Mouse (Mus musculus): ENCODE measurements at regions not wholly inside any gene's neighbourhood (a gene's known extent, or its start where the extent isn't known, plus 50 kb on each side); places are given as distances from the start of the nearest gene placed in this dataset.
A peak's percentile ranks its signal among the peaks of the same experiment; 100 is the strongest.

DNA sequence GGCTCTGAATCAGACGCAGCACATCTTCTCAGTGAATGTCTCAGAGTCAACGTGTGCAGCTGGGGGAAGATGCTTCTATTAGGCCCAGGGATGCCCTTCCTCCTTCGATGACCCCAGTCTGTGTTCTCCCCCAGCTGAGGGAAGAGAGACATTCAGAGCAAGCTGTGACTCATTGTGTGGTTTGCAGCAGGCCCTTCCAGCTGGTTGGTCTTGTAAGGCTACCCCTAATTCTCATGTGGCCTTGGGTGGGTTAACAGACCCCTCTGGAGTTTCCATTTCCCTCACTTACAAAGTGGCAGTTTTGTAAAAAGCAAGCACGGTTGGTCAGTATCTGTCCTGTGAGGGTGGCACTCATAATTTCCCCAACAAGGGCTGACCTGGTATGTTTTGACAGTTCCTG, 127.8 kb upstream of the Zfp217 start:
- H3K27ac ChIP-seq (ENCODE audit: low read depth, low read length) = no peak overlapping the region

DNA sequence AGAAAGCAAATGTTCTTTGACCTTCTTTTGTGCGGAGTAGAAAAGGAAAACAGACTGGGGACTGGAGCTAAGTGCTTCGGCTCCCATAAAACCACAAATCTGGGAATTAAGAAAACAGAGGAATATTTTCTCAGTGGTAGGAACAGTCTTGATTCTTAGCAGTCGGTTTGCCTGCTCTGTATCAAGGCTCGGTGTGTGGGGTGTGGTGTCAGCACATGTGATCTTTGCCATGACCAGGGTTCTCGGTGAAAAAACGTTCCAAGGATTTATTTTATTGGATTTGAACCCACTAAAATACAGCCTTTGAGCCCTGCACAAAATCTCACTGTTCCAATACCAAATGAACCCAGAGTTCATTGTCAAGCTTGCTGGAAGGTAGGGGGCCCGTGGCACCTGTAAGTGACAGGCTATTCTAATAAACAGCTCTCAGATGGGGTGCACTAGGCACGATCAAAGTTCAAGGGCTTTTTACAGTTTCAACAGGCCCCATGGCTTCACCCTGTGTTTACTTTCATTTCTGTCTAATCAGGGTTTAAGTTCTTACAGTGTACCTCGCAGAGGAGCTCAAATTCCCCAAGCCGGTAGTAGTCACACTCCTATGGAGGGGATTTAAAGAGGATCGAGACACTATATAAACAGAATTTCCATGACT, 122.1 kb upstream of the Zfp217 start:
- Histone ChIP-seq H3K9ac (ENCODE audit: low read depth, low read length) (no peak overlapping the region), H3K36me3 (ENCODE audit: control insufficient read depth, insufficient read depth) (no peaks in the 10 kb centered on the region), H3K4me3 (ENCODE audit: low read depth, low read length) (no peak overlapping the region), H3K4me2 (replicated peaks; ENCODE audit: low read depth) (peak overlapping the region; percentile 35), H3K4me1 (replicated peaks; ENCODE audit: control insufficient read depth, insufficient read depth, low read length) (peaks cover 23% of the 10 kb centered on the region), H3K9me3 (ENCODE audit: control insufficient read depth) (no peaks in the 10 kb centered on the region), H3K27me3 (replicated peaks; ENCODE audit: control insufficient read depth, insufficient read depth, low read length) (no peaks in the 10 kb centered on the region), H3K27ac (ENCODE audit: low read depth, low read length) (peak overlapping the region; percentile 36)
- TF ChIP-seq CTCF (IDR thresholded peaks at IDR 0.05; ENCODE audit: low read depth) = no peak
- ATAC-seq = peak; percentile 92
- 26% methylated on average over 11 of the region's 11 CpGs for WGBS

More for the DNA sequence above, 127.8 kb upstream of the Zfp217 start:
- H3K4me2 ChIP-seq (replicated peaks; ENCODE audit: low read depth) = no peak overlapping the region
- H3K9ac ChIP-seq (ENCODE audit: low read depth, low read length) = no peak overlapping the region
- ATAC-seq = no peak
- no peaks in the 10 kb centered on the region for H3K36me3 ChIP-seq (ENCODE audit: control insufficient read depth, insufficient read depth)
- no peaks in the 10 kb centered on the region for H3K27me3 ChIP-seq (replicated peaks; ENCODE audit: control insufficient read depth, insufficient read depth, low read length)
- WGBS = 85% methylated on average over 4 of the region's 4 CpGs
- H3K4me1 ChIP-seq (replicated peaks; ENCODE audit: control insufficient read depth, insufficient read depth, low read length) = no peaks in the 10 kb centered on the region
- H3K9me3 ChIP-seq (ENCODE audit: control insufficient read depth) = no peaks in the 10 kb centered on the region
- TF ChIP-seq CTCF (IDR thresholded peaks at IDR 0.05; ENCODE audit: low read depth) = no peak
- no peak overlapping the region for H3K4me3 ChIP-seq (ENCODE audit: low read depth, low read length)

DNA sequence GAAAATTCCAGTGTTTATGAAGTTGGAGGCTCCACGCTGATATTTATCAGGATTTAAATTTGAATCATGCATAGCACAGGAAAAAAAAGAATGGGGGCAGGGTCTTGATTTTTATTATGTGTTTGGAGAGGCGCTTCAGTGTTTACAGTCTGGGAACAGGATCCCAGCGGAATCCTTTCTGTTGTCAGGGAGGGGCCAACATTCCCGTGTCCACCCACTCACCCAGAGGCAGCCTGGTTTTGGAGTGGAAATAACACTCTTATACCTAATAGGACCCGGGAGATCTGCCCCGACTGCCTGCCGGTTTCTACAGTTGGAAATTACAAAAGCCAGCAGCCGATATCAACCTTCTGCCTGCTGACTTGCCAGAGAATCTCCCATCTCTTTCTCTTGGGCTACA, 120.2 kb upstream of the Zfp217 start:
- H3K9me3 ChIP-seq (ENCODE audit: control insufficient read depth) = no peaks in the 10 kb centered on the region
- H3K27me3 ChIP-seq (replicated peaks; ENCODE audit: control insufficient read depth, insufficient read depth, low read length) = no peaks in the 10 kb centered on the region
- TF ChIP-seq CTCF (IDR thresholded peaks at IDR 0.05; ENCODE audit: low read depth) = no peak
- peaks cover 23% of the 10 kb centered on the region for H3K4me1 ChIP-seq (replicated peaks; ENCODE audit: control insufficient read depth, insufficient read depth, low read length)
- no peak overlapping the region for H3K4me3 ChIP-seq (ENCODE audit: low read depth, low read length)
- no peaks in the 10 kb centered on the region for H3K36me3 ChIP-seq (ENCODE audit: control insufficient read depth, insufficient read depth)
- ATAC-seq = no peak
- H3K27ac ChIP-seq (ENCODE audit: low read depth, low read length) = 0 out of 2 replicates have a peak overlapping the region, but pooled peaks have one; percentile 46
- 0 out of 2 replicates have a peak overlapping the region, but pooled peaks have one; percentile 5 for H3K9ac ChIP-seq (ENCODE audit: low read depth, low read length)
- H3K4me2 ChIP-seq (replicated peaks; ENCODE audit: low read depth) = peak overlapping the region; percentile 27; the same call in 1 of the 2 replicates
- 23% methylated on average over 8 of the region's 8 CpGs for WGBS

DNA sequence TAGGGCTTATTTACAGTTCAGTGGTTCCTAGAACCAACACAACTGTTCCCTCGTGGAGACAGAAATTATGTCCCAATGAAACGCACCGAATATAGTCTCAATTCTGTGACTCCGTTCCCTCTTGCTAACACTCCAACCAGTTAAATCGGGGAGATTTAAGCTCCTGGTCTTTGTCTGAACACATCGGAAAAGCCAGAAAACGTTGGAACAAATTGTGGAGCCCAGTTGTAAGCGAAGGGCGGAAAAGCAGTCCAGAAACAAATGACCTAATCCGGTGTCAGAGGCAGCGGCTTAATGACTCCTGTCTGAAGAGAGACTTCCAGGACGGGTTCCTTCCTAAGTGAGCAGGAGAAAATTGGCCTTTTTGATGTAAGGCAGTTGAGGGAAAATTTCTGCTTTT, 119.2 kb upstream of the Zfp217 start:
- Histone ChIP-seq H3K9me3 (ENCODE audit: control insufficient read depth) (no peaks in the 10 kb centered on the region), H3K9ac (ENCODE audit: low read depth, low read length) (peak overlapping the region; percentile 37; the same call in 1 of the 2 replicates), H3K36me3 (ENCODE audit: control insufficient read depth, insufficient read depth) (no peaks in the 10 kb centered on the region), H3K4me1 (replicated peaks; ENCODE audit: control insufficient read depth, insufficient read depth, low read length) (peaks cover 23% of the 10 kb centered on the region), H3K4me2 (replicated peaks; ENCODE audit: low read depth) (peak overlapping the region; percentile 64), H3K4me3 (ENCODE audit: low read depth, low read length) (peak overlapping the region; percentile 31), H3K27ac (ENCODE audit: low read depth, low read length) (peak overlapping the region; percentile 62), H3K27me3 (replicated peaks; ENCODE audit: control insufficient read depth, insufficient read depth, low read length) (no peaks in the 10 kb centered on the region)
- 12% methylated on average over 12 of the region's 12 CpGs for WGBS
- TF ChIP-seq CTCF (IDR thresholded peaks at IDR 0.05; ENCODE audit: low read depth) = 0 out of 2 replicates have a peak, but pooled peaks have one; percentile 2
- ATAC-seq = no peak

DNA sequence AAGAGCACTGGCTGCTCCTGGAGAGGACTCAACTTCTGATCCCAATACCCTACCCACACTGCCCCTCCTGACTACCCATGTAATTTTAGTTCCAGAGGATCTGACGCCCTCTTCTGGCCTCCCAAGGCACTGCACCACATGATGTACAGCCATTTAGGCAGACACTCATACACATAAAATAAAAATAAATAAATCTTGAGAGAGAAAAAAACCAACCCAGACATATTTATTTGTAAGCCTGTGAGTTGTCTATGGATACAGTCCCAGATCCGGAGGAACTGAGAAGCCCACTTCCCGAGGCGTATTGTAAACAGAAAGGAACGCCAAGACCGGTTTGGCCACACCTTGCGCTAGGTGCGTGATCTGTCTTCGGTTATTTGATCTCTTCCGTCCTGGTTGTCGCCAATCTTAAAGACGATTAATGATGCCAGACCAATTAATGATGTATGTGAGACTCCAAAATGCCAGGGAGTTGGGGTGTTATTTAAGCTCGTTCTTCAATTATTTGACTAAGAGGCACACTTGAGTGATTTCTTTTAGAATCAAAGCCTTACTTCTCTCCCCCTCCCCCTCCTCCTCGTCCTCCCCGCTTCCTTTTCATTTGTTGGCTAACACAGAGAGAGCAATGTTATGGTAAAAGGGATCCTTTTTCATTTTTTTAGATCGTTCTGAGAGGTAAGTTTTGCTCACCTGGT, 118.7 kb upstream of the Zfp217 start:
- TF ChIP-seq CTCF (IDR thresholded peaks at IDR 0.05; ENCODE audit: low read depth) = peak; percentile 72
- Histone ChIP-seq H3K9ac (ENCODE audit: low read depth, low read length) (peak overlapping the region; percentile 37), H3K4me2 (replicated peaks; ENCODE audit: low read depth) (peak overlapping the region; percentile 64), H3K4me3 (ENCODE audit: low read depth, low read length) (peak overlapping the region; percentile 31), H3K27me3 (replicated peaks; ENCODE audit: control insufficient read depth, insufficient read depth, low read length) (no peaks in the 10 kb centered on the region), H3K36me3 (ENCODE audit: control insufficient read depth, insufficient read depth) (no peaks in the 10 kb centered on the region), H3K27ac (ENCODE audit: low read depth, low read length) (peak overlapping the region; percentile 62), H3K4me1 (replicated peaks; ENCODE audit: control insufficient read depth, insufficient read depth, low read length) (peaks cover 23% of the 10 kb centered on the region), H3K9me3 (ENCODE audit: control insufficient read depth) (no peaks in the 10 kb centered on the region)
- ATAC-seq = no peak
- 12% methylated on average over 16 of the region's 16 CpGs for WGBS

DNA sequence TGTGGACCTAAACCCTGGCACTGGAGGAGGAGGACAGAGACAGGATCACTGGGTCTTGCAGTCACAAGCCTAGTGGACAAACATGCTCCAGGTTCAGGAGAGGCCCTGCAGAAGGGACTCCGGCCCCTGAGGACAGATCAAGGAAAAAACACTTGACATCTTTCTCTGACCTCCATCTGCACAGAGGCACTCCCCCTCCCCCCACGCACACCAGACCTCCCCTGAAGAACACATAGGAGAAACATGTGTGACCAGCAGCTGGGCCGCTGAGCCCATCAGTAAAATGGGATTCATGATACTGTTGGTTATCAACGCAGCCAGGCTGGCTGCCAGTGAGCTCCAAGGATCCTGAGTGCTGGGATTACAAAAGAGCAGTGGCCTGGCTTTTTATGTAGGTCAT, 115.7 kb upstream of the Zfp217 start:
- peaks cover 15% of the 10 kb centered on the region for H3K4me1 ChIP-seq (replicated peaks; ENCODE audit: control insufficient read depth, insufficient read depth, low read length)
- 42% methylated on average over 4 of the region's 4 CpGs for WGBS
- H3K27ac ChIP-seq (ENCODE audit: low read depth, low read length) = no peak overlapping the region
- no peak overlapping the region for H3K9ac ChIP-seq (ENCODE audit: low read depth, low read length)
- no peaks in the 10 kb centered on the region for H3K9me3 ChIP-seq (ENCODE audit: control insufficient read depth)
- H3K36me3 ChIP-seq (ENCODE audit: control insufficient read depth, insufficient read depth) = no peaks in the 10 kb centered on the region
- no peak for TF ChIP-seq CTCF (IDR thresholded peaks at IDR 0.05; ENCODE audit: low read depth)
- H3K27me3 ChIP-seq (replicated peaks; ENCODE audit: control insufficient read depth, insufficient read depth, low read length) = no peaks in the 10 kb centered on the region
- H3K4me2 ChIP-seq (replicated peaks; ENCODE audit: low read depth) = no peak overlapping the region
- ATAC-seq = no peak
- no peak overlapping the region for H3K4me3 ChIP-seq (ENCODE audit: low read depth, low read length)
